Mouse (Mus musculus) forebrain, embryonic 12.5 days (tissue): Measurements from ENCODE around the gene Ccdc91. TPM values are rescaled to one million over a fixed set of nuclear protein-coding genes. Genes with fewer than 3 reads are reported as not detected.

ENCODE experiments used
- ATAC-seq: fragments of 200-750 bp; cut with Nextera tagmentation; 2 replicates; pipeline ENCODE4 v1.8.0; 2017; ENCODE audit warnings: moderate TSS enrichment; ENCODE audit not compliant: low FRiP score
- H3K27ac ChIP-seq: fragments of 300-500 bp; sonication (generic); 2 replicates; pipeline ENCODE4 v1.5.1; 2016; ENCODE audit warnings: mild to moderate bottlenecking
- H3K27me3 ChIP-seq: fragments of 300-500 bp; sonication (generic); 2 replicates; pipeline ENCODE4 v1.6.1; 2016; ENCODE audit warnings: mild to moderate bottlenecking
- H3K36me3 ChIP-seq: fragments of 300-500 bp; sonication (generic); replicated peaks from 2 replicates; pipeline ENCODE4 v1.6.1; 2016; ENCODE audit warnings: mild to moderate bottlenecking
- H3K4me1 ChIP-seq: fragments of 300-500 bp; sonication (generic); 2 replicates; pipeline ENCODE4 v1.6.1; 2016
- H3K4me2 ChIP-seq: fragments of 300-500 bp; sonication (generic); 2 replicates; pipeline ENCODE4 v1.6.1; 2016; ENCODE audit warnings: mild to moderate bottlenecking, moderate library complexity
- H3K4me3 ChIP-seq: fragments of 300-500 bp; sonication (generic); replicated peaks from 2 replicates; pipeline ENCODE4 v1.5.1; 2016; ENCODE audit warnings: mild to moderate bottlenecking
- H3K9ac ChIP-seq: fragments of 300-500 bp; sonication (generic); 2 replicates; pipeline ENCODE4 v1.6.1; 2016; ENCODE audit warnings: mild to moderate bottlenecking
- H3K9me3 ChIP-seq: fragments of 300-500 bp; sonication (generic); 2 replicates; pipeline ENCODE4 v1.6.1; 2016
- WGBS: fragments of 180-500 bp; shearing (Covaris S2); methylation state at CpG from one replicate; pipeline ENCODE4 v1.1.7; 2016; 5-methylcytosine and 5-hydroxymethylcytosine counted together
- polyA plus RNA-seq: library from polyadenylated mRNA; unstranded; fragments of >200 nt; fragmentation: Nextera tagmentation; extraction: Ambion mirVana; gene quantifications from 2 replicates; pipeline ENCODE4 v1.2.1, GENCODE M21; 2016

Gene Ccdc91
- polyA plus RNA-seq, 1 experiment from 2014 or later, result 31.6 TPM

DNA sequence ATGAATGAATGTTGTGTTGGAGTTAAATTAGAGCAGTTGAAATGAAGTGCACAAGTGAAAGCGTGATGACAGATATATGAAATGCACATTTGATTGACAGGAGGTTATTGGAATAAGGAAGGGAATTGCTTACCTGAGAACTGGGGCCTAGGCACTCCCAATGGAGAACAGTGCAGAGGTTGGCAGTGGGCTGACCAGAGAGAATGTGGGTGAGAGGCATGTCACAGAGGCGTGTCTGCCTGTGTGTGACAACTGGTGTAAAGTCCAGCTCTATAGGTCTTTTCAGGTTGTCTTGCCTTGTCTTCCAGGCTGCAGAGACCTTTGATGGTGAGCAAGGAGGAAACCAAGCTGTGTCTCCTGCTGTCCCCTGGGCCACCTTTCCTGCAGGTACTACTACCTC lies 34.9 kb downstream of the Ccdc91 start:
- Histone ChIP-seq H3K27ac (no peak overlapping the region), H3K4me3 (no peak overlapping the region), H3K36me3 (no peaks in the 10 kb centered on the region; the same call in 1 of the 2 replicates), H3K27me3 (no peaks in the 10 kb centered on the region), H3K4me2 (no peak overlapping the region), H3K9me3 (0 out of 2 replicates have a peak, but pooled peaks cover 6% of the 10 kb centered on the region), H3K4me1 (no peaks in the 10 kb centered on the region), H3K9ac (no peak overlapping the region)
- ATAC-seq, result no peak
- 92% methylated on average over 2 of the region's 2 CpGs for WGBS

DNA sequence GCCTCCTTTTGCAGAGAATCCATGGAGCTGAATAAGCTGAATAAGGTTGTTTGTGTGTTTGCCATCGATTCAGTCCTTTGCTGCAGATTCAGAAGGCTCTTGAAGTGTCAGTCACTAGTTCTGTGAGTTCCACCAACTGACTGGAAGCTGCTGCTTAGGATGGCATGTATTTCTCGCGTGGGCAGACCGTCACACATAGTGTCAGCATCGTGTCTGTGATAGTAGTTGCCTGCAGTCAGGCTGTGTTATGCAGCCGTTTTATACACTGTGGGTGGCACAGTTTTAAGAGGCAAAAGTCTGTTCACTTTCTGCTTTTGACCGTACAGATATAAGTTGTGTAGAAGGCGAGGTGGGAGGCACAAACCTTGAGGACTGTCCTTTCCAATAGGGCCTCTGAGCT lies 42.3 kb downstream of the Ccdc91 start:
- Histone ChIP-seq H3K27ac (no peak overlapping the region), H3K4me2 (no peak overlapping the region), H3K27me3 (no peaks in the 10 kb centered on the region), H3K9me3 (0 out of 2 replicates have a peak, but pooled peaks cover 6% of the 10 kb centered on the region), H3K9ac (no peak overlapping the region), H3K4me3 (no peak overlapping the region), H3K4me1 (no peaks in the 10 kb centered on the region), H3K36me3 (no peaks in the 10 kb centered on the region; the same call in 1 of the 2 replicates)
- whole genome bisulfite sequencing, result 76% methylated on average over 8 of the region's 8 CpGs
- ATAC-seq, result no peak

DNA sequence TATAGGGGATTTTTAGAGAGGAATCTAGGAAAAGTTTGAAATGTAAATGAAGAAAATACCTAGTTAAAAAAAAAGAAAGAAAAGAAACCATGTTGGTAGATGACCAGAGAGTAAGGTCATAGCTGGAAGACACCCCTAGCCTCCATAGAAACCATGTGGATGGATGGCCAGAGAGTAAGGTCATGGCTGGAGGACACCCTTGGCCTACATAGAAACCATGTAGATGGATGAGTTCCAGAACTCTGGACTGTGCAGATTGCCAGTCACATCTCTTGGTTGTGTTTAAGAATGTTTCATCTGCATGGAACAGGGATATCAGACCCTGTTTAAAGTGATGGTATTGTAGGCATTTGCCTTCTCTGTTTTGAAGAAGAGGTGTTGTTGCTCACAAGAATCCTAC lies 49.6 kb downstream of the Ccdc91 start:
- Histone ChIP-seq H3K9ac (no peak overlapping the region), H3K36me3 (no peaks in the 10 kb centered on the region), H3K27me3 (no peaks in the 10 kb centered on the region), H3K4me2 (no peak overlapping the region), H3K4me3 (no peak overlapping the region), H3K4me1 (no peaks in the 10 kb centered on the region), H3K9me3 (no peaks in the 10 kb centered on the region), H3K27ac (no peak overlapping the region)
- no peak for ATAC-seq

DNA sequence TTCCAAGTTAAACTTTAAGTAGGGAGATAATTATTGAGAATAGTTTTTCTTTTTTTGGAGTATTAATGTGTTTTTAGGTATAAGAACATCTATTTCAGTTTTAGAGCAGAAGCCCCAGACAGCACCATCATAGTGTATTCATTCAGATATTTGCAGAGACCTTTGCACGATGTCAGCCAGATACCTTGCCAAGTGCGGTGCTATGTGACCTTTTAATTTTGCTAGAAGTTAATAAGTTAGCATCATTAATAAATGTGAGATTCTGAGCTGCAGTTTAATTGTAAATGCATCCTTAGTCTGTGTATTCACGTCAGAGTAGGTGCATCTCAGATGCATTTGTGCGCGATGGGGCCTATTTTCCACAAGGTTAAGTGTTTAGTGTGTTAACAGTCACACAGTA lies 59.3 kb downstream of the Ccdc91 start:
- Histone ChIP-seq H3K4me2 (no peak overlapping the region), H3K9me3 (no peaks in the 10 kb centered on the region), H3K9ac (no peak overlapping the region), H3K36me3 (no peaks in the 10 kb centered on the region), H3K4me1 (no peaks in the 10 kb centered on the region), H3K4me3 (no peak overlapping the region), H3K27me3 (no peaks in the 10 kb centered on the region), H3K27ac (no peak overlapping the region)
- ATAC-seq, result no peak
- 93% methylated on average over 5 of the region's 5 CpGs for WGBS

DNA sequence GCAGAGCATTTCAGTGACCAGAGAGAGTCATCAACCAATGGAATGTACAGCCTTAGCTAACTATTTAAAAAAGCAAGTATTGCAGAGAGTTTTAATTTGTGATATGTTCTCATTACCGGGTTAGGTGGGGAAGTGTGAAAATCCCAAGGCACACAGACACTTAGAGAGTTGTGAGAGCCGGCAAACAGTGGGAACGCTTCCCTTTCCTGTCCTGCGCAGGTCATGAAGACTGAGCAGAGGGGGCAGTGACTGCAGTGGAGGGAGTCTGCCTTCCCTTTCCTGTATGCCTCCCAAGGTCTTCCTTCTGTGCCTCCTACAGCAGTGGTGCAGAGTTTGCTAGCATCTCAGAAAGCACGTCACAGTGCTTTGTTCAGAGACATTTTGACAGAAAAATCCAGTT lies 62.6 kb downstream of the Ccdc91 start:
- Histone ChIP-seq H3K4me3 (no peak overlapping the region), H3K4me1 (no peaks in the 10 kb centered on the region), H3K36me3 (no peaks in the 10 kb centered on the region), H3K27me3 (no peaks in the 10 kb centered on the region), H3K9me3 (no peaks in the 10 kb centered on the region), H3K4me2 (no peak overlapping the region), H3K27ac (no peak overlapping the region), H3K9ac (no peak overlapping the region)
- no peak for ATAC-seq
- 90% methylated on average over 5 of the region's 5 CpGs for WGBS

DNA sequence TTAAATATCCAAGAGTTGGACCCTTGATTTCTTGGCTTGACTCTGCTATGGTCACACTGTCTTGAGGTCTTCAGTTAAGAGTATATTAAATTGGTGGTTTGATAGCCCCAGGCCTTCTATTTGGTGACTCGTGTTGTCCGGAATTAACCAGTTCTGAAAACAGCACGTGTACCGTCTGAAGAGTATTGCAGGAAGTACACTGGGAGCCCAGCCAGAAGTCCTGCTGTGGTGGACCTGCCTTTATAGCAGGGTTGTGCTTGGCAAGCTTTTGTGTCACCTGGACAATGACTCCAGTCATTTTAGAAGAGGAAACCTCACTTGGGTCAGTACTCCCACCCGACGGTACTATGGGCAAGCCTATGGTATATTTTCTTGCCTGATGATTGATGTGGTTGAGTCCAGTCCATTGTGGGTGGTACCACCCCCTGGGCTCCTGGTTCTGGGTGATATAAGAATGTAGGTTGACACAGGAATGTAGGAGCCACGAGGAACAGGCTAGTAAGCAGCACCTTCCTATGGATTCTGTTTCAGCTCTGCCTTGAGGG lies 63.5 kb downstream of the Ccdc91 start:
- H3K36me3 ChIP-seq, result no peaks in the 10 kb centered on the region
- no peak for ATAC-seq
- H3K27ac ChIP-seq, result no peak overlapping the region
- no peaks in the 10 kb centered on the region for H3K27me3 ChIP-seq
- no peak overlapping the region for H3K4me3 ChIP-seq
- H3K4me2 ChIP-seq, result no peak overlapping the region
- 91% methylated on average over 7 of the region's 7 CpGs for WGBS
- H3K9ac ChIP-seq, result no peak overlapping the region
- no peaks in the 10 kb centered on the region for H3K4me1 ChIP-seq
- H3K9me3 ChIP-seq, result no peaks in the 10 kb centered on the region

DNA sequence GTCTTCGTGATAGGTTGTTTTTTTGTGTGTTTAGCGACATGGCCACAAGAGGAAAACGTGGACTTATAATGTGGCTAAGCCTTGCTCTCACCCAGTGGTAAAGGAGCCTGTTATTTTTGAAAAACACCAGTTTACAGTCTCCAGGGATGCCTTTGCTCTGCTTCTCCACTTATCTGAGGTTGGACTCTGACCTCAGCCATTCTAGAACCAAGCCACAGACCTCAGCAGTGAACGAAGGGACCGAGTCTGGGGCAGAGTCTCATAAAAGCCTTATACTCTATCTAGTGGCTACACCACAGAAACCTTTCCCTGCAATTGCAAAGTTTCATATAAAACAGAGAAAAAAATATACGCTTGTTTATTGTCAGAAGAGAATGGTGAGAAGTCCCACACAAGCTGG lies 65.3 kb downstream of the Ccdc91 start:
- Histone ChIP-seq H3K4me3 (no peak overlapping the region), H3K9me3 (no peaks in the 10 kb centered on the region), H3K9ac (no peak overlapping the region), H3K4me2 (no peak overlapping the region), H3K4me1 (no peaks in the 10 kb centered on the region), H3K36me3 (no peaks in the 10 kb centered on the region), H3K27ac (no peak overlapping the region), H3K27me3 (no peaks in the 10 kb centered on the region)
- WGBS, result 90% methylated on average over 6 of the region's 6 CpGs
- ATAC-seq, result no peak

DNA sequence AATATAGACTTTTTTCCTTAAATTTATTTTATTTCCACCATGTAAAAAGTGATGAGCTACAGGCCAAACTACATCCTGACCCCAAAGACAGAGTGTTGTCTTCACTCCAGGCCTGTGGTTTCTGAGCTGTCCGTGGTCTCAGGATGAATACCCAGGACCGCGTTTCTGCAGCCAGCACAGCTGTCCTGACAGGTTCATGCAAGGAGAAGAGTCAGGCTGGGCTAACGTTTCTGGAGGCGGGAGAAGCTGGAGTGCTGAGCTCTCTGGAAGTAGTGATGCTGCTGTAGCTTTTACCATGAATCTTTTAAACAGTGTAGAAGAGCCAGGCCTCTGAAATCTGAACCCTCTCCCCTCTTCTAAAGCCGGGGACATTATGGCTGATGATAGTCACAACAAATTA lies 80.0 kb downstream of the Ccdc91 start:
- Histone ChIP-seq H3K4me1 (no peaks in the 10 kb centered on the region), H3K27me3 (no peaks in the 10 kb centered on the region), H3K4me2 (no peak overlapping the region), H3K9ac (no peak overlapping the region), H3K36me3 (no peaks in the 10 kb centered on the region), H3K9me3 (no peaks in the 10 kb centered on the region), H3K4me3 (no peak overlapping the region), H3K27ac (no peak overlapping the region)
- WGBS, result 80% methylated on average over 6 of the region's 6 CpGs
- no peak for ATAC-seq

DNA sequence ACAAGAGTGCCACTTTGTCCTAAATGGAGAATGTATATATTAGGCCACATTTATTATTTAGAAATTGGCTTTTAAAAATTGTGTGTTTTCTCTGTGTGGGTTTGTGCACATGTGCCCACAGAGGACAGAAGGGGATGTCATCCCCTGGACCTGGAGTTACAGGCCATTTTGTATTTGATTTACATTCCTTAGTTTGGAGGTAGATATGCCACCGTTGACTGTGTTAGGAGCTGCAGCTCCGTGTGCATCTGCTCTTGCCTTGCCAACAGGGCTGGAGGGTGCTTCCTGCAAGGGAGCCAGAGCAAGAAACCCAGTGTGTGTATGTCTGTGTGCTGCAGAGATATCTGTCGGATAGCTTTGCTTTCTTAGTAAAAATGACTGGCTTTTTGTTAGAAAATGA lies 83.7 kb downstream of the Ccdc91 start:
- WGBS, result 86% methylated on average over 3 of the region's 3 CpGs
- Histone ChIP-seq H3K4me3 (no peak overlapping the region), H3K36me3 (no peaks in the 10 kb centered on the region), H3K9ac (no peak overlapping the region), H3K27ac (no peak overlapping the region), H3K4me1 (no peaks in the 10 kb centered on the region), H3K27me3 (no peaks in the 10 kb centered on the region), H3K4me2 (no peak overlapping the region), H3K9me3 (no peaks in the 10 kb centered on the region)
- no peak for ATAC-seq

DNA sequence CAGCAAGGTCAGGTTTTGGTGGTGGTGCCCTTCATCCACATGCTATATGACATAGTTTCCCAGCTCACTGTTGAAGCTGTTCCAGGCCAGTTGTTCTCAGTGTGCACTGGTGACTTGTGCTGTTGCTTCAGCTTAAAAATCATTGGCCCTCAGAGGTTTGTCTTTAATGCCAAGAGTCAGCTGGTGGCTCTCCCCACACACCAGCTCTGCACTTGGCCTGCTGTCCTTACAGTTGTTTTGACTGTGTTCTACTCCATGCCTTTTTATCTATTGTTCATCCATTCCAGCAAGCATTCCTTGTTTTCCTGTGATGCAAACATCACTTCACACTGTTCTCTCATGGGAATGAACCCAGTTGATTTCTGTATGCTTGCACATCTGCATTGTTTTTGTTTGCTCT lies 84.8 kb downstream of the Ccdc91 start:
- no peak for ATAC-seq

DNA sequence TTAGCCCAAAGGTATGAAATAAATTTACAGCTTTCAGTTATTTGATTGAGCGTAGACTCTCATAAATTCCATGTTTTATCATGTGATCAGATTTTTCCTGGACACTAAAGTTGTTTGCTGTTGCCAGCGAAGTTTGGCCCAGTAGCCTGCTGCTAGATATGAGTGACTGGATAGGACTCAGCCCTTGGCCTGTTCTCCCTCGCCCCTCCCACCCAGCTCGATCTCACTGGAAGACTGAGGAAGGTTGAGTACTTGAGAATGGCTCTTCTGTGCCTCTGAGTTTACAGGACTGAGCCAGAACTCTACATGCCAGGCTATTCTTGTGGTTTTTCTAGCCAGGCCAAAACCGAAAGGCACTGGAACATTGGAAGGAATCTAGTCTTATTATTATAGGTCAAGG lies 93.6 kb downstream of the Ccdc91 start:
- H3K27me3 ChIP-seq, result no peaks in the 10 kb centered on the region
- H3K4me2 ChIP-seq, result no peak overlapping the region
- no peak for ATAC-seq
- H3K9ac ChIP-seq, result no peak overlapping the region
- H3K36me3 ChIP-seq, result no peaks in the 10 kb centered on the region; the same call in 1 of the 2 replicates
- no peaks in the 10 kb centered on the region for H3K9me3 ChIP-seq
- H3K4me3 ChIP-seq, result no peak overlapping the region
- H3K27ac ChIP-seq, result no peak overlapping the region
- WGBS, result 91% methylated on average over 5 of the region's 5 CpGs
- no peaks in the 10 kb centered on the region for H3K4me1 ChIP-seq

More for the DNA sequence above, 84.8 kb downstream of the Ccdc91 start:
- Histone ChIP-seq H3K4me3 (no peak overlapping the region), H3K9me3 (no peaks in the 10 kb centered on the region), H3K27ac (no peak overlapping the region), H3K27me3 (no peaks in the 10 kb centered on the region), H3K36me3 (no peaks in the 10 kb centered on the region; the same call in 1 of the 2 replicates), H3K4me2 (no peak overlapping the region), H3K4me1 (no peaks in the 10 kb centered on the region), H3K9ac (no peak overlapping the region)

DNA sequence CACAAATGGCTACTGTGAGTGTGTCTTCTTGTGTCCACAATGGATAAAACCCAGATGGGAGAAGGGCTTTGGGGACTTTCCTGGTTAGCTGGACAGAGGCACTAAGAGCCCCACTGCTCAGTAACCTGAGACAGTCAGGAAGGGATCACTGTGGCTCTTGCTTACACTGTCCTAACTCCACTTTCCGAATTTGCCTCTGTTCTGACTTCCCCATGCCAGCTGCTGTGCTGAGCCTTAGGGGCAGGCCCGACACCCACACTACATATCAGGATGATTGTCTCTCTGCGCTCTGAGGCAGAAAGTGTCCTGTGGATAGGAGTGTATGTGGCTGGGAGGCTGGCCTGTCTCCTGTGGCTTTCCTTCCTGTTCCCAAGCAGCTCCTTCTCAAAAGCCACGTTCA lies 97.5 kb downstream of the Ccdc91 start:
- Histone ChIP-seq H3K4me3 (no peak overlapping the region), H3K4me2 (no peak overlapping the region), H3K9ac (no peak overlapping the region), H3K9me3 (no peaks in the 10 kb centered on the region), H3K27me3 (no peaks in the 10 kb centered on the region), H3K36me3 (no peaks in the 10 kb centered on the region), H3K27ac (no peak overlapping the region), H3K4me1 (peaks cover 5% of the 10 kb centered on the region)
- no peak for ATAC-seq
- WGBS, result 73% methylated on average over 4 of the region's 4 CpGs

DNA sequence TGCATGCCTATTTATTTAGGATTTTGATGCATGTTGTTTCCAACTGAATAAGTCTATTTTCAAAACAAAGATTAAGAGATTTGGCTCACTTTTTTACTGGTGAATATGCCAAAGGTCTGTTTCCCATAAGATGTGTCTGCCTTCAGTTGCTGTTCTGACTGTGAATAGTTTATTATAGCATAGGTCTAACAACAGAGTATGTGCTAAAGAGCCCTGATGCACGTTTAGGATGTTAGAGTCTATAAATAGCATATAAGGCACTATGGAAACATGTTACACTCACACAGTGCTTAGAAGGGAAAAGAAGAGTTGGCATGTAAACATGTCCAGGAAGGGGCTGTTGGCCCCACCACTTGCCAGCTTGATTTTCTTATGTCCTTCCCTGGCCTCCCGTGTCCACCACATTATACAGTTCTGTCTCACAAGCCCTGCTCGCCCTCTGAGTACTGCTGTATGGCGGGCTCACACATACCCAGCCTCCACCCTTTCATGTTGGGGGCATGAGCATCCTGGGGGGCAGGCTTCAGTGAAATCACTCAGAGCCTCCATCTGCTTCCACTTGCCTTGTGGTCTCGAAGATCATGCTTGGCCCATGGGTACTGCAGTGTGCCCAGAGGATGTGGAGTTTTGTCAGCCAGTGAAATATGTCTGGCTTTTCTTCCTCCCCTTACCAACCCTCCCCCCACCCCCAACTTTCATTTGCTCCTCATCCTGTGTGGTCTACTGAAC lies 99.0 kb downstream of the Ccdc91 start:
- ATAC-seq, result no peak
- no peaks in the 10 kb centered on the region for H3K9me3 ChIP-seq
- WGBS, result 66% methylated on average over 5 of the region's 5 CpGs

More for the DNA sequence above, 99.0 kb downstream of the Ccdc91 start:
- no peak overlapping the region for H3K4me2 ChIP-seq
- H3K4me3 ChIP-seq, result no peak overlapping the region
- H3K36me3 ChIP-seq, result no peaks in the 10 kb centered on the region
- no peak overlapping the region for H3K9ac ChIP-seq
- H3K27ac ChIP-seq, result 0 out of 2 replicates have a peak overlapping the region, but pooled peaks have one; percentile 19
- no peaks in the 10 kb centered on the region for H3K27me3 ChIP-seq
- H3K4me1 ChIP-seq, result peaks cover 5% of the 10 kb centered on the region
